Mouse (Mus musculus) R1 (cell line): ENCODE measurements around the gene Iqcf4.
"Not testable (repeated sequence)": the region's sequence is repeated elsewhere in the genome, so short reads cannot be mapped to it uniquely, and the experiment has no call there.

Source experiments
- DNase-seq: peaks from one replicate; pipeline ENCODE4 v3.0.0-alpha.2; 2018; ENCODE audit warnings: low read depth, low spot score

Gene Iqcf4

GRCm38 (mm10) chr9:106570896-106571295 is at the start of gene Iqcf4:
Gene Iqcf4 (minus strand): TSS chr9:106570996.
- DNase-seq, result no peak

DNA sequence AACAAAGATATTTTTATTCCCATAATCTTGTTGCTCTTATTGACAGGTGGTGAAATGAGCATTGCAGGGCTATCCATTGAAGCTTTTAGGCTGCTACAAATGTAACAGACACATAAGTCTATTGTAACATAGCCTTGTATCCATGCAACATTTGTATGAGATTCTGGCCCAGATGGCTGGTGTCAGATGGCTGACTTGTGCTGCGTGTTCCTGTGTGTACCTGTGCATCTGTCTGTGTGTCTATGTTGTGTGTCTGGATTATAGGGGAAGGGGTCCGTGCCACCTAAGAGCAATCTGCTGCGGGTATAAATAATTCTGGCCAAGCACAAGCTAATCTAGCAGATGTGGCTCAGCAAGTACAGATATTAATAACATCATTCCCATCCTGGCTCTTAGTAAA is 46.7 kb upstream of the Iqcf4 start:
- no peak for DNase-seq

GRCm38 (mm10) chr9:106616306-106616705 is 45.5 kb upstream of the Iqcf4 start:
- no peak for DNase-seq

GRCm38 (mm10) chr9:106614616-106615015 is 43.8 kb upstream of the Iqcf4 start:
- DNase-seq, result peak; percentile 57

- no peak for DNase-seq
Observed at GRCm38 (mm10) chr9:106613951-106614350, 43.2 kb upstream of the Iqcf4 start.

DNA sequence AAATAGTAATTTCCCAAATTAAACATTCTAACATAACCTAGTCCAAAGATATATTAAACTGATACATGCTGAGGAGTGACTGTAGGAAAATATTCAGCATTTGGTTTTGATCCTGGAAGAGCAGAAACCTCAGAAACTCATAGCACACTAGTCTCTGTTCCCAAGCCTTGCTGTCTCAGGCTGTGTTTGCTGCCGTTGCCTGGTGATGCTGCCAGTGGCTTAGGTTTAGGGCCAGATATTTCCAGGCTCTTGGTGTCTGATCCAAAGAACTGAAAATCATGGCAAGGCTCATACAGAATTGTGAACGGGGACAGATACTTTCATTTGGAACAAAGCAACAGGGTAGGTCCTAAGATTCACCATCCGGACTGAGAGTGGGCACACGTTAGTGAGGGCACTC is 39.9 kb upstream of the Iqcf4 start:
- DNase-seq, result no peak

DNA sequence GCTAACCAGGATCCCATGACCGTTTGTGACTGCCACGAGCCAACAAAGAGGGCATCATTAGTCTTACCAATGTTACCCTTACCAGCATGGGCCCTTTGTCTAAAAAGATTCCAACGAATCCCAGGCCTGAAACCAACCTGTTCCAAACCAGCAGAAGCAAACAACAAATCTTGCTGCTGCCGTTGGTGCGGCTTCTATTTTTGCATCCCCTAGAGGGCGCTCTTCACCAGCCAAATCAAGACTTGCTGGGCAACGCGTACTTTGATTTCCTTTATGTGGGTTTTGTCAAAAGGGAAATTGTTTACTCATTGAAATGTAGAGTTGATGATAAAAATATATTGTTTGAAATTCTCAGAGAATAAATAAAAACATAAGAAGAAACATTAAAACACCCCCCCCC is 29.8 kb upstream of the Iqcf4 start:
- DNase-seq, result peak; percentile 84

DNA sequence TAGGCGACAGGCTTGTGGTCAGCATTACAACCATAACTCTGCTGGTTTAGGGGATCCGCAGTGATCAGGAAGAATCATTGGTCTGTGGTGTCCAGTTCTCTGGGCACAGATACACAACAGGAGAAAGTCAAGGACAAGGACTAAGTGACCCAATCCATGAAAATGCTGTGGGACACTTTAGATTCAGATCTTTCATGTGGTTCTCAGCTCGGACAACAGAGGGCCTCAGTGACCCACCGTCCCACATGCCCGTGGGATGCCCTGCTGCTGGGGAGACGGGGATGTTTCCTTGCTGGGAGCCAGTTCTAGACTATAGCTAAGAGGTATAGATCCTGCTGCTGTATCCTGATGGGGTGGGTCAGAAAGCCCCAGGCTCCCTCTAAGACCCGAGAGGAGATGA is 27.7 kb upstream of the Iqcf4 start:
- peak; percentile 38 for DNase-seq

DNA sequence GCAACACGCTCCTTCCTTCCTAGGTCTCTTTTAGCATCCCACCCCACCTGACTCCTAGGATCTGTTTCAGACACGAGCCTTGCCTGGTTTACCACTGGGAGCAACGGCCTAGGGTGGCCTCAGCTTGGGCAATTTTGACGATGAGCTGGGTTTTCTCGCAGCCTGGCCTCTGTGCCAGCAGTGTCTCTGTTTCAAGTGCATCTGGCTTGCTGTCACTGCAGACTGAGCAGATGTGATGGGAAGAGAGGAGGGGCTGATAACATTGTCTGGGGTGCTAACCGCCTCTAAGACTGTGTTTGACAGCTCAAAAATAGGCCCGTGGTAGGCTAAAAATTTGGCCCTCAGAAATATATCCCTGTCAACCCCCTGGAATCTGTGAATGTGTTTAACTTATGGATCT is 25.0 kb upstream of the Iqcf4 start:
- DNase-seq, result no peak

DNA sequence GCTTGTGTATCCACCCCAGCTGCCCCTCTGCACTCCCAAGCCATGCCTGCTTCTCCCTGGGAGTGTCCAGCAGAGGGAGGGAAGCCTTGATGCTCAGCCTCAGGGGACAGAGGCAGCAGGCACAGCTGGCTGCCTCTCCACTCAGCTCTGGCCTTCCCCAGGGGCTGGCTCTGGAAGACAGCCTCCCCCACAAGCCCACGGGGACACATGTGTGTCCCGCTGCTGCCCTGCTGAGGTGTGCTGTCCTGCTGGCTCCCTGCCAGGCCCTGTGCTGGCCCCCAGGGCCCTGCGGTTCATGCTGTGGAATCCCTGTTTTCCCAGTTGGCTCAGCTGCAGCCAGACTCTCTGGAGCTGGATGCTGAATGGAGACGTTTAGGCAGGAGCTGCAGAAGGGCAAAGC is 24.6 kb upstream of the Iqcf4 start:
- not testable (repeated sequence) for DNase-seq

DNA sequence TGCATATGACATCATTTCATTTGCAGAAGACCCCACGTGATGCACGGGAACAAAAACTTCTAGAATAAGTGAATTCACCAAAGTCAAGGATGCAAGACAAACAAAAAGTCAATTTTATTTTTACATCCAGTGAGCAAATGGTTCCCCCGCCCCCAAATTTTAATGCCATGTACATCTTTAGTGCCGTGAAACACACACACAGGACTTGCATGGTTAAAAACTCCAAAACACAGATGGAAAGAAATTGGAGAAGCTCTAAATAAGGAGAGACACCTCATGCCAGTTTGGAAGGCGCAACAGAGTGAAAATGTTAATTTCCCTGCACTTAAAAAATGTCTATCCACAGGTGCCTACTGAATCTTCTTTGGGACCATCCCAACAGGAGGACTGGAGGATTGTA is 21.4 kb upstream of the Iqcf4 start:
- DNase-seq, result no peak

DNA sequence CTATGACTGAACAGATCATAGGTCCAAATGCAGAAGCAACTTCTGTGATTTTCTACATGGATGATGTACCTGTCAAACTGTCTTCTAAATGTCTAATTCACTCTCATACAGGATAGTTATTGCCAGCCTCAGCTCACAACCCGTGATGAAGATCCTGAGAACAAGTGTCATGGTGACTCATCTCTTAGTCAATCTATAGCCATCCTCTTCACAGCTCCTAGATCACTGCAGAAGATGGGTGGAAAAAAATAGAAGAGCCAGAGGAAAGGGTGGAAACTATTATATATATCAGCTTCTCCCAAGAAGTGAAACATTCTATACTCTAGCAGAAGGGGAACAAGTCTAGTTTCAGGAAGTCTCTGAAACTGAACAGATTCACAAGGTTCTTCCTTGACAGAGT is 11.8 kb upstream of the Iqcf4 start:
- DNase-seq, result no peak

DNA sequence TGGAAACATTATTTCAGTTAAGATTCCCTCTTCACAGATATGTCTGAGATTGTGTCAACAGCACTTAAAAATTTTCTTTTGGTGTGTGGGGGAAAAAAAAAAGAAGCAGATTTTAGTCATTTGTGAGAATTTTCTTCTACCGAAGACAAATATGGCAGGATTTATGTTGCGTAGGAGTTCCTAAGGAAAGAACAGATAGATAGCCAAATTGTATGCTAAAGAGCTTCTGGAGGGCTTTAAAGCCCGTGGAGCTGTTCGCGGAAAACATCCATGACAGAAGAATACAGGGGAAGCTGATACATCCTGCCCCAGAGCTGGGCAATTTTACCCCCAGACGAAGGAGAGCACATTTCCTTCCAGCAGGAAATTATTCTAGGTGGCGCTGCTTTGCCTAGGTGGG is 9.2 kb upstream of the Iqcf4 start:
- DNase-seq, result no peak

DNA sequence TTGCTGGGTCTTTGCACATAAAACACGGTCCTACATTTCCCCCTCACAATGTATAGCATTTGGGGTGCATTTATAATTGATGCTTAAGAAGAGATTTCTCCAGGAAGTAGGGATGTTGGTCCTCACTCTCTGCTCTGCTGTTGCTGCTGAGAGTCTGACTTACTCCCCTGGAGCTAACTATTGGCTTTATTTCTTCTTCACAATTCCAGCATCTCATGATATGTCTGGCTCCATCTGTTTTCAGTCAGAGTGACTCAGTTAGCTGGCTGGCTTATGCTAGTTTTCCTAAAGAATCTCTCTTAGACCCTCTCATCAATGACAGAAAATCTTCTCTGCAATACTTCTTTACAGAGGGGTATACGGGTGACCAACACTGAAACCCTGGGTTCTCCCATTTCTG is 5.3 kb upstream of the Iqcf4 start:
- DNase-seq, result no peak

DNA sequence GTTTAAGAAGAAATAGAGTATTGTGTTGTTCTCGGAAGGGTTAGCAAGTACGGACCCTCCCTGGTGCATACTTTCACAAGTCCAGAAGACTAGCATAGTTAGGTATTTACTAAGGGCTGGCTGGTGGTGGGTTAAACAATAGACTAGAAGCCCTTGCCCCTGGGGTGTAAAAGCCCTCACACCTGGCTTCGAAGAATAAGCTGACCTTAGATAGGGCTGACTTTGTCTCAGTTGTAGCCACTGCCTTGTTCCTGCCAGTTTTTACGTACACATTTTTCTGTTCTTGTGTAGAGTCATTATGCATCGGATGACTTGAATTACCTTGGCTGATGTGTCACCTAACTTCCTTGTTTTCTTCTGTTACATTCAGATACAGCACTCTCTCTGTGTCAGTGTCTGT is 2.6 kb upstream of the Iqcf4 start:
- DNase-seq, result peak; percentile 64

- no peak for DNase-seq
Observed at GRCm38 (mm10) chr9:106572186-106572585, 1.4 kb upstream of the Iqcf4 start.

DNA sequence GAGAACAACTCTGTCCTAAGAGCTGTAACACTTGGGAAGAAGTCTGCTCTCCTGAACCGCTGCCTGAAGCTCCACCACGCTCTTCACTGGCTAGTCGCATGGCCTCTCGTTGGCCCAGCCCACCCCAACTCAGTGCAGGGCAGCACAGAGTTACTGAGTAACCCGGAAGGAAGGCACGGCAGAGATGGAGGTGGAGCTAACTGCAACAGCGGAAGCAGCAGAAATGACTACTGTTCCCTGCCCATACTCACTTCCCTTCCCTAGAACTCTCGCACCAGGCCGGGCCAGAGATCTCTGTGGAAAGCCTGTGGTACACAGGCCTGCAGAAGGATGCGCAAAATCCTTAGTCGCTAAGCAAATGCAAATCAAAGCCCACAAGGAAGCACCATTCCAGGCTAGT is 4.4 kb downstream of the Iqcf4 start:
- DNase-seq, result peak; percentile 84

- peak; percentile 21 for DNase-seq
Observed at GRCm38 (mm10) chr9:106564025-106564424, 6.8 kb downstream of the Iqcf4 start.

- no peak for DNase-seq
Observed at GRCm38 (mm10) chr9:106562291-106562690, 8.5 kb downstream of the Iqcf4 start.

GRCm38 (mm10) chr9:106561531-106561930 is 9.3 kb downstream of the Iqcf4 start, which contains the start of gene Iqcf3:
Gene Iqcf3 (minus strand): TSS chr9:106561631.
- DNase-seq, result no peak

- no peak for DNase-seq
Observed at GRCm38 (mm10) chr9:106534975-106535374, 35.8 kb downstream of the Iqcf4 start.

DNA sequence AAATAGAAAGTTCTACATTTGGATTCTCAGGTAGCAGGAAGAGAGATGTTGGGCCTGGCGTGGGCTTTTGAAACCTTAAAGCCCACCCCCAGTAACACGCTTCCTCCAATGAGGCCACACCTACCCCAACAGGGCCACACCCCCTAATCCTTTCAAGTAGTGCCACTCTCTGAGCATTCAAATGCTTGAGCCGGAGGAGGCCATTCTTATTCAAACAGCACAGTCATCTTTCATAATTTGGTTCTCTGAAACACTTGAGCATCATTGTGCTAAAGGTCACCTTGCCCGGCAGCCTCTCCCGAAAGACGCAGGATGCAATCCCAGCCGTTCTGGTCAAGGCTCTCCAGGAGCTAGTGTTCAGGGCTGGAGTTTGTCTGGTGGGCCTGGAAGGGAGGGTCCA is 36.5 kb downstream of the Iqcf4 start:
- DNase-seq, result peak; percentile 70

- DNase-seq, result peak; percentile 78
Observed at GRCm38 (mm10) chr9:106531833-106532232, 39.0 kb downstream of the Iqcf4 start.

DNA sequence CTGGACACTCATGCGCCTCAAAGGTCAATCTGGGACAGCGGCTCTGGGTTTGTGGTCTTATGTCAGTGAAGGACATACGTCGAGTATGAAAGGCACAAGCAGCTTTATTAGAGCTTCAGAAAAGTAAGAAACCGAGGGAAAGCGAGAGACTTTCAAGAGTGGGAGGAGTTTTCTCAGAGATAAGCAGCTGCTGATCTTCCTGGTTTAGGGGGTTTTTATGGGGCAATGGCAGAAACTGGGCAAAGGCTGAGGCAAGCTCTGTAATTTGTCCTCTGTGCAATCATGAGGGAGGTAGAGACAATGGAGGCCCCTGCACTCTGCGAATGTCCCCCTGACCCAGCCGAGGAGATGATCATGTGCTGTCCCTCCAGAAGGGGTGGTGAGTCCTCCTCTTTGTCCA is 50.9 kb downstream of the Iqcf4 start:
- DNase-seq, result no peak

GRCm38 (mm10) chr9:106519433-106519832 is 51.4 kb downstream of the Iqcf4 start:
- no peak for DNase-seq
